Mouse (Mus musculus): Measurements from ENCODE around the gene Kalrn. TPM values are rescaled to one million over a fixed set of nuclear protein-coding genes. Genes with fewer than 3 reads are reported as not detected.

Kalrn gene
- polyA plus RNA-seq, 1 experiment from 2014 or later: 30.5 TPM

GRCm38 (mm10) chr16:34154903-34155302 lies 418.4 kb downstream of the Kalrn start:
- Histone ChIP-seq H3K27me3 (ENCODE audit: control insufficient read depth, insufficient read depth, low read length) (no peaks in the 10 kb centered on the region), H3K4me2 (replicated peaks) (no peak overlapping the region), H3K27ac (no peak overlapping the region), H3K36me3 (replicated peaks; ENCODE audit: control insufficient read depth, insufficient read depth) (0 out of 2 replicates have a peak, but pooled peaks cover 4% of the 10 kb centered on the region), H3K9ac (no peak overlapping the region), H3K9me3 (ENCODE audit: control insufficient read depth, low read length) (no peaks in the 10 kb centered on the region), H3K4me3 (replicated peaks; ENCODE audit: low read length) (no peak overlapping the region), H3K4me1 (replicated peaks; ENCODE audit: control insufficient read depth, insufficient read depth, low read length) (peaks cover 12% of the 10 kb centered on the region; the same call in 1 of the 2 replicates)
- 89% methylated on average over 3 of the region's 3 CpGs for WGBS
- DNase-seq (ENCODE audit: low spot score) (no peak), ATAC-seq (ENCODE audit: low FRiP score) (no peak)

GRCm38 (mm10) chr16:34151528-34152071 lies 421.7 kb downstream of the Kalrn start:
- no peak for ATAC-seq (ENCODE audit: low FRiP score)
- no peak for DNase-seq (ENCODE audit: low spot score)
- H3K9ac ChIP-seq: no peak overlapping the region
- H3K9me3 ChIP-seq (ENCODE audit: control insufficient read depth, low read length): no peaks in the 10 kb centered on the region
- H3K4me3 ChIP-seq (replicated peaks; ENCODE audit: low read length): no peak overlapping the region
- H3K4me2 ChIP-seq (replicated peaks): no peak overlapping the region
- 61% methylated on average over 3 of the region's 3 CpGs for WGBS
- H3K36me3 ChIP-seq (replicated peaks; ENCODE audit: control insufficient read depth, insufficient read depth): peaks cover 1% of the 10 kb centered on the region; the same call in 1 of the 2 replicates
- no peak overlapping the region for H3K27ac ChIP-seq
- H3K27me3 ChIP-seq (ENCODE audit: control insufficient read depth, insufficient read depth, low read length): no peaks in the 10 kb centered on the region
- H3K4me1 ChIP-seq (replicated peaks; ENCODE audit: control insufficient read depth, insufficient read depth, low read length): peaks cover 12% of the 10 kb centered on the region; the same call in 1 of the 2 replicates

- Histone ChIP-seq H3K4me1 (replicated peaks; ENCODE audit: control insufficient read depth, insufficient read depth, low read length) (no peaks in the 10 kb centered on the region), H3K9ac (no peak overlapping the region), H3K9me3 (ENCODE audit: control insufficient read depth, low read length) (no peaks in the 10 kb centered on the region), H3K27ac (no peak overlapping the region), H3K27me3 (ENCODE audit: control insufficient read depth, insufficient read depth, low read length) (no peaks in the 10 kb centered on the region), H3K4me2 (replicated peaks) (no peak overlapping the region), H3K4me3 (replicated peaks; ENCODE audit: low read length) (no peak overlapping the region), H3K36me3 (replicated peaks; ENCODE audit: control insufficient read depth, insufficient read depth) (peaks cover 3% of the 10 kb centered on the region)
- no peak for ATAC-seq (ENCODE audit: low FRiP score)
- DNase-seq (ENCODE audit: low spot score): no peak
- WGBS: 89% methylated on average over 8 of the region's 8 CpGs
Measured at GRCm38 (mm10) chr16:34141670-34142069, 431.7 kb downstream of the Kalrn start.

GRCm38 (mm10) chr16:34135074-34135473 lies 438.3 kb downstream of the Kalrn start:
- no peak for ATAC-seq (ENCODE audit: low FRiP score)
- no peak overlapping the region for H3K4me3 ChIP-seq (replicated peaks; ENCODE audit: low read length)
- no peaks in the 10 kb centered on the region for H3K4me1 ChIP-seq (replicated peaks; ENCODE audit: control insufficient read depth, insufficient read depth, low read length)
- no peaks in the 10 kb centered on the region for H3K27me3 ChIP-seq (ENCODE audit: control insufficient read depth, insufficient read depth, low read length)
- 92% methylated on average over 2 of the region's 2 CpGs for WGBS
- no peak for DNase-seq (ENCODE audit: low spot score)
- no peak overlapping the region for H3K27ac ChIP-seq
- H3K9me3 ChIP-seq (ENCODE audit: control insufficient read depth, low read length): no peaks in the 10 kb centered on the region
- H3K9ac ChIP-seq: no peak overlapping the region
- H3K36me3 ChIP-seq (replicated peaks; ENCODE audit: control insufficient read depth, insufficient read depth): 0 out of 2 replicates have a peak, but pooled peaks cover 2% of the 10 kb centered on the region
- H3K4me2 ChIP-seq (replicated peaks): no peak overlapping the region

- DNase-seq (ENCODE audit: low spot score) (no peak), ATAC-seq (ENCODE audit: low FRiP score) (no peak)
- Histone ChIP-seq H3K27me3 (ENCODE audit: control insufficient read depth, insufficient read depth, low read length) (no peaks in the 10 kb centered on the region), H3K27ac (no peak overlapping the region), H3K4me1 (replicated peaks; ENCODE audit: control insufficient read depth, insufficient read depth, low read length) (no peaks in the 10 kb centered on the region), H3K9me3 (ENCODE audit: control insufficient read depth, low read length) (no peaks in the 10 kb centered on the region), H3K9ac (no peak overlapping the region), H3K36me3 (replicated peaks; ENCODE audit: control insufficient read depth, insufficient read depth) (0 out of 2 replicates have a peak, but pooled peaks cover 2% of the 10 kb centered on the region), H3K4me2 (replicated peaks) (no peak overlapping the region), H3K4me3 (replicated peaks; ENCODE audit: low read length) (no peak overlapping the region)
- WGBS: 69% methylated on average over 3 of the region's 3 CpGs
Measured at GRCm38 (mm10) chr16:34134628-34135027, 438.7 kb downstream of the Kalrn start.

GRCm38 (mm10) chr16:34125595-34125994 lies 447.7 kb downstream of the Kalrn start:
- no peak overlapping the region for H3K27ac ChIP-seq
- ATAC-seq (ENCODE audit: low FRiP score): peak; percentile 65; the same call in 1 of the 2 replicates

GRCm38 (mm10) chr16:34122486-34122885 lies 450.8 kb downstream of the Kalrn start:
- WGBS: 71% methylated on average over 9 of the region's 9 CpGs
- DNase-seq (ENCODE audit: low spot score): no peak

More at GRCm38 (mm10) chr16:34125595-34125994, 447.7 kb downstream of the Kalrn start:
- no peaks in the 10 kb centered on the region for H3K27me3 ChIP-seq (ENCODE audit: control insufficient read depth, insufficient read depth, low read length)
- H3K4me2 ChIP-seq (replicated peaks): no peak overlapping the region
- no peaks in the 10 kb centered on the region for H3K36me3 ChIP-seq (replicated peaks; ENCODE audit: control insufficient read depth, insufficient read depth)
- H3K9ac ChIP-seq: no peak overlapping the region
- H3K4me1 ChIP-seq (replicated peaks; ENCODE audit: control insufficient read depth, insufficient read depth, low read length): no peaks in the 10 kb centered on the region; the same call in 1 of the 2 replicates
- H3K9me3 ChIP-seq (ENCODE audit: control insufficient read depth, low read length): no peaks in the 10 kb centered on the region
- WGBS: 5% methylated on average over 2 of the region's 2 CpGs
- DNase-seq (ENCODE audit: low spot score): peak; percentile 77
- no peak overlapping the region for H3K4me3 ChIP-seq (replicated peaks; ENCODE audit: low read length)

GRCm38 (mm10) chr16:34121288-34121687 lies 452.0 kb downstream of the Kalrn start:
- 81% methylated on average over 7 of the region's 7 CpGs for WGBS
- H3K4me2 ChIP-seq (replicated peaks): no peak overlapping the region
- no peaks in the 10 kb centered on the region; the same call in 1 of the 2 replicates for H3K4me1 ChIP-seq (replicated peaks; ENCODE audit: control insufficient read depth, insufficient read depth, low read length)
- 0 out of 2 replicates have a peak, but pooled peaks cover 6% of the 10 kb centered on the region for H3K36me3 ChIP-seq (replicated peaks; ENCODE audit: control insufficient read depth, insufficient read depth)
- no peak overlapping the region for H3K27ac ChIP-seq
- no peaks in the 10 kb centered on the region for H3K27me3 ChIP-seq (ENCODE audit: control insufficient read depth, insufficient read depth, low read length)
- H3K9me3 ChIP-seq (ENCODE audit: control insufficient read depth, low read length): no peaks in the 10 kb centered on the region
- no peak overlapping the region for H3K4me3 ChIP-seq (replicated peaks; ENCODE audit: low read length)
- ATAC-seq (ENCODE audit: low FRiP score) (no peak), DNase-seq (ENCODE audit: low spot score) (no peak)
- H3K9ac ChIP-seq: no peak overlapping the region

More at GRCm38 (mm10) chr16:34122486-34122885, 450.8 kb downstream of the Kalrn start:
- no peaks in the 10 kb centered on the region for H3K27me3 ChIP-seq (ENCODE audit: control insufficient read depth, insufficient read depth, low read length)
- ATAC-seq (ENCODE audit: low FRiP score): 0 out of 2 replicates have a peak, but pooled peaks have one; percentile 32
- H3K4me1 ChIP-seq (replicated peaks; ENCODE audit: control insufficient read depth, insufficient read depth, low read length): no peaks in the 10 kb centered on the region; the same call in 1 of the 2 replicates
- H3K4me3 ChIP-seq (replicated peaks; ENCODE audit: low read length): no peak overlapping the region
- 0 out of 2 replicates have a peak, but pooled peaks cover 6% of the 10 kb centered on the region for H3K36me3 ChIP-seq (replicated peaks; ENCODE audit: control insufficient read depth, insufficient read depth)
- H3K9ac ChIP-seq: no peak overlapping the region
- H3K9me3 ChIP-seq (ENCODE audit: control insufficient read depth, low read length): no peaks in the 10 kb centered on the region
- no peak overlapping the region for H3K4me2 ChIP-seq (replicated peaks)
- H3K27ac ChIP-seq: 0 out of 2 replicates have a peak overlapping the region, but pooled peaks have one; percentile 32

- Histone ChIP-seq H3K9me3 (ENCODE audit: control insufficient read depth, low read length) (no peaks in the 10 kb centered on the region), H3K27me3 (ENCODE audit: control insufficient read depth, insufficient read depth, low read length) (no peaks in the 10 kb centered on the region), H3K4me2 (replicated peaks) (no peak overlapping the region), H3K4me1 (replicated peaks; ENCODE audit: control insufficient read depth, insufficient read depth, low read length) (no peaks in the 10 kb centered on the region; the same call in 1 of the 2 replicates), H3K27ac (no peak overlapping the region), H3K9ac (no peak overlapping the region), H3K4me3 (replicated peaks; ENCODE audit: low read length) (no peak overlapping the region), H3K36me3 (replicated peaks; ENCODE audit: control insufficient read depth, insufficient read depth) (peaks cover 9% of the 10 kb centered on the region)
- no peak for ATAC-seq (ENCODE audit: low FRiP score)
- 68% methylated on average over 9 of the region's 9 CpGs for WGBS
- no peak for DNase-seq (ENCODE audit: low spot score)
Measured at GRCm38 (mm10) chr16:34120801-34121201, 452.5 kb downstream of the Kalrn start.

Data from hindbrain, embryonic 14.5 days (tissue).